Mouse (Mus musculus) neural tube, embryonic 12.5 days (tissue): ENCODE measurements around the gene Pygb. TPM values are rescaled to one million over a fixed set of nuclear protein-coding genes. Genes with fewer than 3 reads are reported as not detected.

Source experiments
- ATAC-seq: fragments of 200-750 bp; cut with Nextera tagmentation; 2 replicates; pipeline ENCODE4 v1.8.0; 2017; ENCODE audit warnings: low read depth, mild to moderate bottlenecking, moderate TSS enrichment, moderate library complexity; ENCODE audit not compliant: low FRiP score
- H3K27ac ChIP-seq: fragments of 300-500 bp; sonication (generic); 2 replicates; pipeline ENCODE4 v1.5.1; 2016
- H3K27me3 ChIP-seq: fragments of 300-500 bp; sonication (generic); replicated peaks from 2 replicates; pipeline ENCODE4 v1.6.1; 2016; ENCODE audit warnings: mild to moderate bottlenecking
- H3K36me3 ChIP-seq: fragments of 300-500 bp; sonication (generic); 2 replicates; pipeline ENCODE4 v1.6.1; 2016; ENCODE audit warnings: mild to moderate bottlenecking
- H3K4me1 ChIP-seq: fragments of 300-500 bp; sonication (generic); 2 replicates; pipeline ENCODE4 v1.6.1; 2016
- H3K4me2 ChIP-seq: fragments of 300-500 bp; sonication (generic); replicated peaks from 2 replicates; pipeline ENCODE4 v1.6.1; 2016; ENCODE audit warnings: mild to moderate bottlenecking
- H3K4me3 ChIP-seq: fragments of 300-500 bp; sonication (generic); 2 replicates; pipeline ENCODE4 v1.5.1; 2016
- H3K9ac ChIP-seq: fragments of 300-500 bp; sonication (generic); 2 replicates; pipeline ENCODE4 v1.6.1; 2016; ENCODE audit warnings: mild to moderate bottlenecking
- H3K9me3 ChIP-seq: fragments of 300-500 bp; sonication (generic); 2 replicates; pipeline ENCODE4 v1.6.1; 2016; ENCODE audit warnings: mild to moderate bottlenecking
- WGBS: fragments of 180-500 bp; shearing (Covaris S2); methylation state at CpG from one replicate; pipeline ENCODE4 v1.1.7; 2016; 5-methylcytosine and 5-hydroxymethylcytosine counted together
- polyA plus RNA-seq: library from polyadenylated mRNA; unstranded; fragments of >200 nt; fragmentation: Nextera tagmentation; extraction: Ambion mirVana; gene quantifications from 2 replicates; pipeline ENCODE4 v1.2.1, GENCODE M21; 2016

Gene Pygb
- polyA plus RNA-seq, 1 experiment from 2014 or later = 80.5 TPM

GRCm38 (mm10) chr2:150830911-150831441 is 44.4 kb downstream of the Pygb start:
- H3K4me3 ChIP-seq = no peak overlapping the region
- H3K36me3 ChIP-seq = peaks cover 89% of the 10 kb centered on the region
- no peak overlapping the region for H3K27ac ChIP-seq
- H3K9me3 ChIP-seq = no peaks in the 10 kb centered on the region
- H3K4me1 ChIP-seq = no peaks in the 10 kb centered on the region
- H3K27me3 ChIP-seq = no peaks in the 10 kb centered on the region
- 85% methylated on average over 3 of the region's 3 CpGs for WGBS
- no peak overlapping the region for H3K9ac ChIP-seq
- H3K4me2 ChIP-seq = no peak overlapping the region
- no peak for ATAC-seq

GRCm38 (mm10) chr2:150832029-150832428 is 45.5 kb downstream of the Pygb start:
- WGBS = 95% methylated on average over 7 of the region's 7 CpGs
- Histone ChIP-seq H3K4me3 (no peak overlapping the region), H3K9me3 (no peaks in the 10 kb centered on the region), H3K27me3 (no peaks in the 10 kb centered on the region), H3K27ac (no peak overlapping the region), H3K4me2 (no peak overlapping the region), H3K4me1 (no peaks in the 10 kb centered on the region), H3K36me3 (peaks cover 84% of the 10 kb centered on the region), H3K9ac (no peak overlapping the region)
- no peak for ATAC-seq

GRCm38 (mm10) chr2:150834616-150835015 is 48.1 kb downstream of the Pygb start:
- Histone ChIP-seq H3K27ac (no peak overlapping the region), H3K9me3 (no peaks in the 10 kb centered on the region), H3K4me1 (no peaks in the 10 kb centered on the region), H3K27me3 (no peaks in the 10 kb centered on the region), H3K4me3 (no peak overlapping the region), H3K36me3 (peaks cover 69% of the 10 kb centered on the region), H3K4me2 (no peak overlapping the region), H3K9ac (no peak overlapping the region)
- WGBS = 94% methylated on average over 7 of the region's 7 CpGs
- no peak for ATAC-seq

- no peak overlapping the region for H3K4me2 ChIP-seq
- no peak overlapping the region for H3K9ac ChIP-seq
- no peak overlapping the region for H3K4me3 ChIP-seq
- no peaks in the 10 kb centered on the region for H3K4me1 ChIP-seq
- no peaks in the 10 kb centered on the region for H3K27me3 ChIP-seq
- 90% methylated on average over 4 of the region's 4 CpGs for WGBS
- H3K27ac ChIP-seq = no peak overlapping the region
- no peaks in the 10 kb centered on the region for H3K9me3 ChIP-seq
- ATAC-seq = no peak
- H3K36me3 ChIP-seq = peaks cover 57% of the 10 kb centered on the region
These were observed 49.4 kb downstream of the Pygb start for GRCm38 (mm10) chr2:150835975-150836374.

- H3K27me3 ChIP-seq = no peaks in the 10 kb centered on the region
- ATAC-seq = no peak
- no peaks in the 10 kb centered on the region for H3K9me3 ChIP-seq
- no peaks in the 10 kb centered on the region for H3K4me1 ChIP-seq
- no peak overlapping the region for H3K9ac ChIP-seq
- no peak overlapping the region for H3K27ac ChIP-seq
- H3K4me2 ChIP-seq = no peak overlapping the region
- peaks cover 47% of the 10 kb centered on the region for H3K36me3 ChIP-seq
- 81% methylated on average over 15 of the region's 15 CpGs for WGBS
- no peak overlapping the region for H3K4me3 ChIP-seq
These were observed 50.4 kb downstream of the Pygb start for GRCm38 (mm10) chr2:150836906-150837305.

- H3K4me3 ChIP-seq = no peak overlapping the region
- H3K27ac ChIP-seq = no peak overlapping the region
- H3K9ac ChIP-seq = no peak overlapping the region
- WGBS = 100% methylated on average over 3 of the region's 3 CpGs
- no peak overlapping the region for H3K4me2 ChIP-seq
- H3K27me3 ChIP-seq = no peaks in the 10 kb centered on the region
- no peaks in the 10 kb centered on the region for H3K4me1 ChIP-seq
- ATAC-seq = no peak
- H3K36me3 ChIP-seq = peaks cover 39% of the 10 kb centered on the region
- no peaks in the 10 kb centered on the region for H3K9me3 ChIP-seq
These were observed 51.2 kb downstream of the Pygb start for GRCm38 (mm10) chr2:150837781-150838180.

- Histone ChIP-seq H3K4me1 (no peaks in the 10 kb centered on the region), H3K36me3 (peaks cover 22% of the 10 kb centered on the region), H3K4me3 (no peak overlapping the region), H3K27me3 (no peaks in the 10 kb centered on the region), H3K27ac (no peak overlapping the region), H3K4me2 (no peak overlapping the region), H3K9me3 (no peaks in the 10 kb centered on the region), H3K9ac (no peak overlapping the region)
- ATAC-seq = no peak
- 86% methylated on average over 12 of the region's 12 CpGs for WGBS
These were observed 53.3 kb downstream of the Pygb start for GRCm38 (mm10) chr2:150839686-150840471.

GRCm38 (mm10) chr2:150841109-150841508 is 54.6 kb downstream of the Pygb start:
- WGBS = 54% methylated on average over 11 of the region's 11 CpGs
- no peak for ATAC-seq
- H3K4me1 ChIP-seq = no peaks in the 10 kb centered on the region
- H3K9ac ChIP-seq = no peak overlapping the region
- no peaks in the 10 kb centered on the region for H3K27me3 ChIP-seq
- no peak overlapping the region for H3K4me2 ChIP-seq
- no peaks in the 10 kb centered on the region for H3K9me3 ChIP-seq
- no peak overlapping the region for H3K4me3 ChIP-seq
- no peak overlapping the region for H3K27ac ChIP-seq
- H3K36me3 ChIP-seq = peaks cover 13% of the 10 kb centered on the region

- Histone ChIP-seq H3K9me3 (no peaks in the 10 kb centered on the region), H3K4me1 (no peaks in the 10 kb centered on the region), H3K36me3 (peaks cover 8% of the 10 kb centered on the region), H3K9ac (no peak overlapping the region), H3K4me2 (no peak overlapping the region), H3K27ac (no peak overlapping the region), H3K4me3 (no peak overlapping the region), H3K27me3 (no peaks in the 10 kb centered on the region)
- no peak for ATAC-seq
- 82% methylated on average over 7 of the region's 7 CpGs for WGBS
These were observed 55.5 kb downstream of the Pygb start for GRCm38 (mm10) chr2:150842049-150842461.

GRCm38 (mm10) chr2:150844798-150845197 is 58.3 kb downstream of the Pygb start:
- Histone ChIP-seq H3K4me2 (no peak overlapping the region), H3K36me3 (no peaks in the 10 kb centered on the region), H3K27me3 (no peaks in the 10 kb centered on the region), H3K27ac (no peak overlapping the region), H3K4me1 (no peaks in the 10 kb centered on the region; the same call in 1 of the 2 replicates), H3K4me3 (no peak overlapping the region), H3K9me3 (no peaks in the 10 kb centered on the region), H3K9ac (no peak overlapping the region)
- ATAC-seq = no peak
- WGBS = 84% methylated on average over 1 of the region's 1 CpGs

GRCm38 (mm10) chr2:150847436-150847995 is 61.0 kb downstream of the Pygb start:
- 66% methylated on average over 8 of the region's 8 CpGs for WGBS
- Histone ChIP-seq H3K27me3 (no peaks in the 10 kb centered on the region), H3K27ac (no peak overlapping the region), H3K4me1 (no peaks in the 10 kb centered on the region; the same call in 1 of the 2 replicates), H3K36me3 (no peaks in the 10 kb centered on the region), H3K9me3 (no peaks in the 10 kb centered on the region), H3K9ac (no peak overlapping the region), H3K4me3 (no peak overlapping the region), H3K4me2 (no peak overlapping the region)
- no peak for ATAC-seq

GRCm38 (mm10) chr2:150851251-150851650 is 64.7 kb downstream of the Pygb start:
- Histone ChIP-seq H3K9me3 (no peaks in the 10 kb centered on the region), H3K27ac (no peak overlapping the region), H3K36me3 (no peaks in the 10 kb centered on the region), H3K27me3 (no peaks in the 10 kb centered on the region), H3K4me1 (no peaks in the 10 kb centered on the region; the same call in 1 of the 2 replicates), H3K9ac (no peak overlapping the region), H3K4me2 (no peak overlapping the region), H3K4me3 (no peak overlapping the region)
- ATAC-seq = no peak
- 86% methylated on average over 9 of the region's 9 CpGs for WGBS
